Mouse (Mus musculus): ENCODE measurements around the gene Hist2h4. TPM values are rescaled to one million over a fixed set of nuclear protein-coding genes. Genes with fewer than 3 reads are reported as not detected.
A peak's percentile ranks its signal among the peaks of the same experiment; 100 is the strongest.

Gene Hist2h4
- polyA plus RNA-seq, 1 experiment: 0.89 TPM

DNA sequence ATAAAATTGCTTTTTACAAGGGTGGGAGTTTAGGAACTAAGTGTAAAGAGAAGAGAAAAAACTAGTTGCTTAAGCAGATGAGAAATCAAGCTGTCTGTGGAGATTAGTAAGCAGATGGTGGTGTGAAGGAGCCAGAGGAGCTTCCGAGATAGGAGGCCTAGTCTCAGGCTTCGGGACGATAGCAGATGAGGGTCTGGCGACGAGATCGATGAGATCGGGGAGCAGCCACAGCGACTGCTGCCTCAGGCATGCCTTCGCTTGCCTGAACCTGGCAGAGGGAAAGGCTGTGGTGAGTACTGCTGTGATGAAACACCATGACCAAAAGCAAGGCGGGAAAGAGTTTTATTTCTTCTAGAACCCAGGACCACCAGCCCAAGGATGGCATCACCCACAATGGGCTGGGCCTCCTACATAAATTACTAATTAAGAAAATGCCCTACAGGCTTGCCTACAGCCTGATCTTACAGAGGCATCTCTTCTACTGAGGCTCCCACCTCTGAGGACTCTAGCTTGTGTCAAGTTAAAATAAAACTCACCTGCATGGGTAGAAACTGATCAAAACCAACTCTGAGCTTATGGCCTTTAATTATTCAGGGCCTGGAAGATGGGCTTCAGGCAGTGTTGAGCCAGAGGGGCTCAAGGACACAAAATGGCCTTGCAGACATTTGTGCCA lies 8.3 kb downstream of the Hist2h4 start:
- Histone ChIP-seq H3ac (ENCODE audit: control insufficient read depth, insufficient read length, low read depth) (no peak overlapping the region), H3K4me3 (ENCODE audit: insufficient read depth, poor library complexity, severe bottlenecking) (no peak overlapping the region), H3K79me2 (ENCODE audit: control insufficient read depth, insufficient read depth) (no peaks in the 10 kb centered on the region), H3K36me3 (ENCODE audit: control insufficient read depth, insufficient read depth) (no peaks in the 10 kb centered on the region), H3K27me3 (ENCODE audit: control insufficient read depth, insufficient read depth, insufficient read length) (no peaks in the 10 kb centered on the region), H3K79me3 (ENCODE audit: low read depth) (no peaks in the 10 kb centered on the region)
- TF ChIP-seq MYOG (IDR thresholded peaks at IDR 0.05; ENCODE audit: control insufficient read depth, extremely low read depth, insufficient read length) (no peak), USF1 (IDR thresholded peaks at IDR 0.05; ENCODE audit: low read depth) (no peak), FOSL1 (IDR thresholded peaks at IDR 0.05; ENCODE audit: insufficient read depth, low read length, poor library complexity, severe bottlenecking) (no peak)

DNA sequence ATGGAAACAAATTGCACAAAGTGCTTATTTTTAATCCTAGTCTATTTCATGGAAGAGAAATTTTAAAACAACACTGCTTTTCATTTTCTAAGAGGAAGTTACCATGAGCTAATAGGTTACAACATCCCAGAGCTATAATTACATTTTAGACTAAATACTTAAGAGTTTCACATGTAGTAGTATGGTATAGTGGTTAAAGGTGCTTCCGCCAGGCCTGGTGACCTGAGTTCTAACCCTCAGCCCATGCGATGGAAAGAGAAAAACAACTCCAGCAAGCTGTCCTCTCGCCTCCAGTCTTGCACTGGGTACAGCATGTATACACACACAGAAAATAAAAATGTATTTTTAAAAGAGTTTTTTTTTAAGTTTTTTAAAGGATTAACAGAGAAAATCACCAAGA lies 11.3 kb downstream of the Hist2h4 start:
- Histone ChIP-seq H3K36me3 (ENCODE audit: control insufficient read depth, insufficient read depth) (no peaks in the 10 kb centered on the region), H3K79me3 (ENCODE audit: low read depth) (peaks cover 2% of the 10 kb centered on the region), H3K4me3 (ENCODE audit: insufficient read depth, poor library complexity, severe bottlenecking) (no peak overlapping the region), H3ac (ENCODE audit: control insufficient read depth, insufficient read length, low read depth) (no peak overlapping the region), H3K27me3 (ENCODE audit: control insufficient read depth, insufficient read depth, insufficient read length) (no peaks in the 10 kb centered on the region), H3K79me2 (ENCODE audit: control insufficient read depth, insufficient read depth) (no peaks in the 10 kb centered on the region)
- TF ChIP-seq MYOG (IDR thresholded peaks at IDR 0.05; ENCODE audit: control insufficient read depth, extremely low read depth, insufficient read length) (no peak), MAX (IDR thresholded peaks at IDR 0.05) (no peak), USF1 (IDR thresholded peaks at IDR 0.05; ENCODE audit: low read depth) (no peak), CEBPB (IDR thresholded peaks at IDR 0.05; ENCODE audit: low read depth) (no peak), MYOD1 (IDR thresholded peaks at IDR 0.05; ENCODE audit: control insufficient read depth, insufficient read length, low read depth) (no peak), FOSL1 (IDR thresholded peaks at IDR 0.05; ENCODE audit: insufficient read depth, low read length, poor library complexity, severe bottlenecking) (no peak), CTCF (IDR thresholded peaks at IDR 0.05; ENCODE audit: control insufficient read depth, insufficient read depth, insufficient read length) (no peak)

DNA sequence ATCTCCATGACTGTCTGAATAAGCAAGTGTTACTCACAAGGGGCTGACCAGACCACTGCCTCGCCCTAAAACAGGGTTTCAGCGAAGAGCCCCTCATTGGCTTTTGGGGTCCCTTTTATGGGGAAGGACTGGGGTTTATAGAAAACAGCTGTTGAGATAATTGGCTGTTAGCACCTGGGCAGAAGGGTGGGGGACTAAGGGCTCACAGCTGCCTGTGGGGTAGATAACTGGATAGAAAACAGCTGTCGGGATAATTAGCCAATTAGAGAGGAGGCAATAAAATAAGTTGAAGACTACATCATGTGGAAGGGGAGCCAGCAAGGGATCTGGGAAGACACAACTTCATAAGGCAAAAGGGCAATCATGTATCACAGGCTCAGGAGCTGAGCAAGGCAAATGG lies 12.2 kb downstream of the Hist2h4 start:
- H3K79me2 ChIP-seq (ENCODE audit: control insufficient read depth, insufficient read depth): no peaks in the 10 kb centered on the region
- TF ChIP-seq CTCF (IDR thresholded peaks at IDR 0.05; ENCODE audit: control insufficient read depth, insufficient read depth, insufficient read length): no peak
- no peak for TF ChIP-seq CEBPB (IDR thresholded peaks at IDR 0.05; ENCODE audit: low read depth)
- no peak for TF ChIP-seq MYOD1 (IDR thresholded peaks at IDR 0.05; ENCODE audit: control insufficient read depth, insufficient read length, low read depth)
- TF ChIP-seq FOSL1 (IDR thresholded peaks at IDR 0.05; ENCODE audit: insufficient read depth, low read length, poor library complexity, severe bottlenecking): no peak
- no peak for TF ChIP-seq MYOG (IDR thresholded peaks at IDR 0.05; ENCODE audit: control insufficient read depth, extremely low read depth, insufficient read length)
- TF ChIP-seq USF1 (IDR thresholded peaks at IDR 0.05; ENCODE audit: low read depth): no peak
- TF ChIP-seq MAX (IDR thresholded peaks at IDR 0.05): no peak
- no peaks in the 10 kb centered on the region for H3K36me3 ChIP-seq (ENCODE audit: control insufficient read depth, insufficient read depth)
- H3K27me3 ChIP-seq (ENCODE audit: control insufficient read depth, insufficient read depth, insufficient read length): no peaks in the 10 kb centered on the region
- no peak overlapping the region for H3ac ChIP-seq (ENCODE audit: control insufficient read depth, insufficient read length, low read depth)
- H3K4me3 ChIP-seq (ENCODE audit: insufficient read depth, poor library complexity, severe bottlenecking): no peak overlapping the region
- H3K79me3 ChIP-seq (ENCODE audit: low read depth): peaks cover 2% of the 10 kb centered on the region

DNA sequence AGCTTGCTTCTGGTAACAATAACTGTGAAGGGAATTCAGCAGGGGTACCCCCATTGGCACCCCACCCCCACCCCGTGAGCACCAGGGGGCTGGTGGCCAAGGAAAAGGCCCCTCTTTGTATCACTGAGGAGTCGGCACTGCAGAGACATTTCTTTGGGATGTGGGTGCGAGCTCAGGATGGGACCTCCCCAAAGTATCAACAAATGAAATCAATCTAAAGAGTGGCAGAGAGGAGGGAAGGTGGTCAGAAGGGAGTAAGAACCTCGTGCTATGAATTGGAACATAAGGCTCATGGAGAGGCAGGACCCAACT lies 14.1 kb downstream of the Hist2h4 start:
- Histone ChIP-seq H3ac (ENCODE audit: control insufficient read depth, insufficient read length, low read depth) (no peak overlapping the region), H3K27me3 (ENCODE audit: control insufficient read depth, insufficient read depth, insufficient read length) (no peaks in the 10 kb centered on the region), H3K4me3 (ENCODE audit: insufficient read depth, poor library complexity, severe bottlenecking) (peak overlapping the region; percentile 3)

DNA sequence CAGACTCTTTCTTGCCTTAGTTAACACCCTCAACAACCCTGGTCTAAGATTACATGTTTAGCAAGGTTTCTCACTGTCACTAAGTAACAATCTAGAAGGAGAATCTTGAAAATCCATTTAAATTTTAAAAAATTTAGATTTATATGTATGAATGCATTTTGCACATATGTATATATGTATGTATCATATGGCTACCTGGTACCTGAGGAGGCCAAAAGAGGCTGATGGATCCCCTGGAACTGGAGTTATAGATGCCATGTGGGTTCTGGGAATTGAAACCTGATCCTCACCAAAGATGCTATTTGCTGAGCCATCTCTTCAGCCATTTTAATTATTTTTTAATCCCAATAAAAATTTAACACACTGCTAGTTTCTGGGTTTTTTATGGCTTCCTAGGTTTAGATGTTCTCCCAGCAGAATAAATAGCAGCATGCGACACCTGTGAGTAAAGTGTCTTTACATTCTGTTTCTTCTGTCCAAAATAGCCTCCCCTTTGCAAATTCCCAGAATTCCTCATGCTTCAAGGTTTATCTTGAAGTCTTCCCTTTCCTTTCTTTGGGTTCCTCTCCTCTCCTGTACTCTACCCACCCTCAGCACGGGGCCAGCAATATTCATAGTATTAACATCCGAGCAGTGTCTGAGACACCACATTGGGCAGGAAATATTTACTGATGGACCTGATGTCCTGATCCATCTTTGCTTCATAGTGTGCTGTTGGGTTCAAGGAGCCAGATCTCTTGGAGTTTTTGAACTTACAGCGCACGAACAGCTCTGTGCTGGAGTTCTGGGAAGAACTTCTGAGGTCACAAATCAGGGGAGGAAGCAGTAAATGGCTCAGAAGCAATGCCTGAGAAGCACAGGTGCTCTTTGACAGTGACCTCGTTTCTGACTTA lies 14.7 kb downstream of the Hist2h4 start:
- peak overlapping the region; percentile 25 for H3K4me3 ChIP-seq (ENCODE audit: insufficient read depth, poor library complexity, severe bottlenecking)
- no peaks in the 10 kb centered on the region for H3K79me2 ChIP-seq (ENCODE audit: control insufficient read depth, insufficient read depth)
- peaks cover 2% of the 10 kb centered on the region for H3K79me3 ChIP-seq (ENCODE audit: low read depth)
- H3K36me3 ChIP-seq (ENCODE audit: control insufficient read depth, insufficient read depth): no peaks in the 10 kb centered on the region
- peak overlapping the region; percentile 35 for H3ac ChIP-seq (ENCODE audit: control insufficient read depth, insufficient read length, low read depth)
- no peak for TF ChIP-seq FOSL1 (IDR thresholded peaks at IDR 0.05; ENCODE audit: insufficient read depth, low read length, poor library complexity, severe bottlenecking)
- no peak for TF ChIP-seq MAX (IDR thresholded peaks at IDR 0.05)
- no peak for TF ChIP-seq CTCF (IDR thresholded peaks at IDR 0.05; ENCODE audit: control insufficient read depth, insufficient read depth, insufficient read length)
- no peak for TF ChIP-seq MYOG (IDR thresholded peaks at IDR 0.05; ENCODE audit: control insufficient read depth, extremely low read depth, insufficient read length)
- no peak for TF ChIP-seq CEBPB (IDR thresholded peaks at IDR 0.05; ENCODE audit: low read depth)
- TF ChIP-seq MYOD1 (IDR thresholded peaks at IDR 0.05; ENCODE audit: control insufficient read depth, insufficient read length, low read depth): no peak
- no peak for TF ChIP-seq USF1 (IDR thresholded peaks at IDR 0.05; ENCODE audit: low read depth)
- H3K27me3 ChIP-seq (ENCODE audit: control insufficient read depth, insufficient read depth, insufficient read length): no peaks in the 10 kb centered on the region

More for the DNA sequence above, 14.1 kb downstream of the Hist2h4 start:
- Histone ChIP-seq H3K79me2 (ENCODE audit: control insufficient read depth, insufficient read depth) (no peaks in the 10 kb centered on the region), H3K79me3 (ENCODE audit: low read depth) (peaks cover 2% of the 10 kb centered on the region), H3K36me3 (ENCODE audit: control insufficient read depth, insufficient read depth) (no peaks in the 10 kb centered on the region)
- no peak for TF ChIP-seq USF1 (IDR thresholded peaks at IDR 0.05; ENCODE audit: low read depth)
- TF ChIP-seq MYOD1 (IDR thresholded peaks at IDR 0.05; ENCODE audit: control insufficient read depth, insufficient read length, low read depth): no peak
- TF ChIP-seq FOSL1 (IDR thresholded peaks at IDR 0.05; ENCODE audit: insufficient read depth, low read length, poor library complexity, severe bottlenecking): no peak
- TF ChIP-seq CEBPB (IDR thresholded peaks at IDR 0.05; ENCODE audit: low read depth): no peak
- no peak for TF ChIP-seq CTCF (IDR thresholded peaks at IDR 0.05; ENCODE audit: control insufficient read depth, insufficient read depth, insufficient read length)
- TF ChIP-seq MYOG (IDR thresholded peaks at IDR 0.05; ENCODE audit: control insufficient read depth, extremely low read depth, insufficient read length): no peak
- TF ChIP-seq MAX (IDR thresholded peaks at IDR 0.05): no peak
